Mouse (Mus musculus): ENCODE results near the gene Tnfsf15. TPM values are rescaled to one million over a fixed set of nuclear protein-coding genes. Genes with fewer than 3 reads are reported as not detected.

Tnfsf15 gene
- not detected for total RNA-seq (2021)

- DNase-seq, result no peak
Measured at GRCm38 (mm10) chr4:63744693-63745171, at the start of gene Tnfsf15. Tnfsf15 (minus strand) TSS chr4:63745113.

GRCm38 (mm10) chr4:63792328-63792727, 47.4 kb upstream of the Tnfsf15 start:
- no peak for DNase-seq

GRCm38 (mm10) chr4:63785466-63785865, 40.6 kb upstream of the Tnfsf15 start:
- no peak for DNase-seq

- no peak for DNase-seq
Measured at GRCm38 (mm10) chr4:63783826-63784225, 38.9 kb upstream of the Tnfsf15 start.

- DNase-seq, result no peak
Measured at GRCm38 (mm10) chr4:63782970-63783613, 38.2 kb upstream of the Tnfsf15 start.

GRCm38 (mm10) chr4:63777223-63777622, 32.3 kb upstream of the Tnfsf15 start:
- DNase-seq, result no peak

- no peak for DNase-seq
Measured at GRCm38 (mm10) chr4:63773306-63774090, 28.6 kb upstream of the Tnfsf15 start.

- DNase-seq, result no peak
Measured at GRCm38 (mm10) chr4:63772514-63772913, 27.6 kb upstream of the Tnfsf15 start.

GRCm38 (mm10) chr4:63771291-63771690, 26.4 kb upstream of the Tnfsf15 start:
- no peak for DNase-seq

GRCm38 (mm10) chr4:63769161-63769560, 24.2 kb upstream of the Tnfsf15 start:
- DNase-seq, result no peak

- DNase-seq, result no peak
Measured at GRCm38 (mm10) chr4:63765050-63765449, 20.1 kb upstream of the Tnfsf15 start.

- DNase-seq, result no peak
Measured at GRCm38 (mm10) chr4:63759931-63760330, 15.0 kb upstream of the Tnfsf15 start.

GRCm38 (mm10) chr4:63757527-63758154, 12.7 kb upstream of the Tnfsf15 start:
- DNase-seq, result no peak

GRCm38 (mm10) chr4:63756072-63756471, 11.2 kb upstream of the Tnfsf15 start:
- no peak for DNase-seq

GRCm38 (mm10) chr4:63754467-63755020, 9.6 kb upstream of the Tnfsf15 start:
- no peak for DNase-seq

- no peak for DNase-seq
Measured at GRCm38 (mm10) chr4:63753855-63754254, 8.9 kb upstream of the Tnfsf15 start.

GRCm38 (mm10) chr4:63752687-63753523, 8.0 kb upstream of the Tnfsf15 start:
- DNase-seq, result peak in 1 of 2 experiments; percentile 6

GRCm38 (mm10) chr4:63748061-63748730, 3.3 kb upstream of the Tnfsf15 start:
- DNase-seq, result no peak

- DNase-seq, result no peak
Measured at GRCm38 (mm10) chr4:63745271-63745670, 358 bp upstream of the Tnfsf15 start.

GRCm38 (mm10) chr4:63743660-63744059, 1.3 kb downstream of the Tnfsf15 start:
- no peak for DNase-seq

- DNase-seq, result no peak
Measured at GRCm38 (mm10) chr4:63742763-63743371, 2.0 kb downstream of the Tnfsf15 start.
